Mouse (Mus musculus) heart, embryonic 13.5 days (tissue): ENCODE data around the gene Kctd3. TPM values are rescaled to one million over a fixed set of nuclear protein-coding genes. Genes with fewer than 3 reads are reported as not detected.
"Not testable (repeated sequence)": the region's sequence is repeated elsewhere in the genome, so short reads cannot be mapped to it uniquely, and the experiment has no call there.

Experiments
- ATAC-seq: fragments of 200-750 bp; cut with Nextera tagmentation; 2 replicates; pipeline ENCODE4 v1.8.0; 2017; ENCODE audit warnings: moderate TSS enrichment; ENCODE audit not compliant: insufficient number of reproducible peaks, low FRiP score, low TSS enrichment; ENCODE audit errors: extremely low read depth
- H3K27ac ChIP-seq: fragments of 300-500 bp; sonication (generic); replicated peaks from 2 replicates; pipeline ENCODE4 v1.5.1; 2015; ENCODE audit warnings: moderate library complexity, mild to moderate bottlenecking, inconsistent platforms
- H3K27me3 ChIP-seq: fragments of 300-500 bp; sonication (generic); replicated peaks from 2 replicates; pipeline ENCODE4 v1.6.1; 2015; ENCODE audit warnings: mild to moderate bottlenecking, inconsistent platforms
- H3K36me3 ChIP-seq: fragments of 300-500 bp; sonication (generic); 2 replicates; pipeline ENCODE4 v1.6.1; 2015; ENCODE audit warnings: mild to moderate bottlenecking, inconsistent platforms
- H3K4me1 ChIP-seq: fragments of 300-500 bp; sonication (generic); 2 replicates; pipeline ENCODE4 v1.6.1; 2015; ENCODE audit warnings: inconsistent platforms
- H3K4me2 ChIP-seq: fragments of 300-500 bp; sonication (generic); 2 replicates; pipeline ENCODE4 v1.6.1; 2015; ENCODE audit warnings: inconsistent platforms, mild to moderate bottlenecking, moderate library complexity
- H3K4me3 ChIP-seq: fragments of 300-500 bp; sonication (generic); 2 replicates; pipeline ENCODE4 v1.5.1; 2015; ENCODE audit warnings: moderate library complexity, mild to moderate bottlenecking, inconsistent platforms
- H3K9ac ChIP-seq: fragments of 300-500 bp; sonication (generic); 2 replicates; pipeline ENCODE4 v1.6.1; 2015; ENCODE audit warnings: inconsistent platforms, mild to moderate bottlenecking, moderate library complexity
- H3K9me3 ChIP-seq: fragments of 300-500 bp; sonication (generic); 2 replicates; pipeline ENCODE4 v1.6.1; 2016; ENCODE audit warnings: inconsistent platforms
- WGBS: fragments of 180-500 bp; shearing (Covaris S2); methylation state at CpG from one replicate; pipeline ENCODE4 v1.1.7; 2015; ENCODE audit warnings: mixed read lengths; 5-methylcytosine and 5-hydroxymethylcytosine counted together
- polyA plus RNA-seq: library from polyadenylated mRNA; unstranded; fragments of >200 nt; fragmentation: Nextera tagmentation; extraction: Ambion mirVana; gene quantifications from 2 replicates; pipeline ENCODE4 v1.2.1, GENCODE M21; 2015

Gene Kctd3
- polyA plus RNA-seq, 1 experiment from 2014 or later = 20.3 TPM

- ATAC-seq = no peak
- 71% methylated on average over 5 of the region's 5 CpGs for WGBS
Observed at GRCm38 (mm10) chr1:189039348-189039747, 31.7 kb upstream of the Kctd3 start.

GRCm38 (mm10) chr1:189032817-189033216 is 25.2 kb upstream of the Kctd3 start:
- H3K9me3 ChIP-seq, ATAC-seq, H3K4me1 ChIP-seq, H3K4me3 ChIP-seq, H3K4me2 ChIP-seq, H3K9ac ChIP-seq, H3K27ac ChIP-seq, H3K27me3 ChIP-seq, H3K36me3 ChIP-seq: not testable (repeated sequence)
- 79% methylated on average over 2 of the region's 2 CpGs for WGBS

More at GRCm38 (mm10) chr1:189039348-189039747, 31.7 kb upstream of the Kctd3 start:
- H3K9me3 ChIP-seq = peaks cover 4% of the 10 kb centered on the region; the same call in 1 of the 2 replicates
- no peak overlapping the region for H3K4me3 ChIP-seq
- H3K27ac ChIP-seq = no peak overlapping the region
- no peaks in the 10 kb centered on the region for H3K4me1 ChIP-seq
- no peaks in the 10 kb centered on the region for H3K36me3 ChIP-seq
- no peak overlapping the region for H3K9ac ChIP-seq
- H3K4me2 ChIP-seq = no peak overlapping the region
- no peaks in the 10 kb centered on the region for H3K27me3 ChIP-seq

GRCm38 (mm10) chr1:189030975-189031374 is 23.3 kb upstream of the Kctd3 start:
- Histone ChIP-seq H3K4me1 (no peaks in the 10 kb centered on the region), H3K4me3 (no peak overlapping the region), H3K36me3 (no peaks in the 10 kb centered on the region), H3K4me2 (no peak overlapping the region), H3K27me3 (no peaks in the 10 kb centered on the region), H3K9ac (no peak overlapping the region), H3K9me3 (no peaks in the 10 kb centered on the region), H3K27ac (no peak overlapping the region)
- WGBS = 66% methylated on average over 7 of the region's 7 CpGs
- no peak for ATAC-seq

- no peak overlapping the region for H3K4me3 ChIP-seq
- no peak overlapping the region for H3K9ac ChIP-seq
- no peak overlapping the region for H3K27ac ChIP-seq
- no peaks in the 10 kb centered on the region for H3K36me3 ChIP-seq
- no peak for ATAC-seq
- no peak overlapping the region for H3K4me2 ChIP-seq
- no peaks in the 10 kb centered on the region for H3K27me3 ChIP-seq
- H3K4me1 ChIP-seq = no peaks in the 10 kb centered on the region
- no peaks in the 10 kb centered on the region for H3K9me3 ChIP-seq
- 28% methylated on average over 1 of the region's 1 CpGs for WGBS
Observed at GRCm38 (mm10) chr1:189028267-189028666, 20.6 kb upstream of the Kctd3 start.

GRCm38 (mm10) chr1:189026885-189027284 is 19.2 kb upstream of the Kctd3 start:
- Histone ChIP-seq H3K27ac (no peak overlapping the region), H3K9me3 (no peaks in the 10 kb centered on the region), H3K4me3 (no peak overlapping the region), H3K4me1 (no peaks in the 10 kb centered on the region), H3K27me3 (no peaks in the 10 kb centered on the region), H3K9ac (no peak overlapping the region), H3K4me2 (no peak overlapping the region), H3K36me3 (no peaks in the 10 kb centered on the region)
- ATAC-seq = no peak
- WGBS = 51% methylated on average over 8 of the region's 8 CpGs

GRCm38 (mm10) chr1:189023701-189024080 is 16.1 kb upstream of the Kctd3 start:
- H3K27ac ChIP-seq = no peak overlapping the region
- no peak for ATAC-seq

GRCm38 (mm10) chr1:189022925-189023700 is 15.5 kb upstream of the Kctd3 start:
- no peaks in the 10 kb centered on the region for H3K4me1 ChIP-seq
- no peaks in the 10 kb centered on the region for H3K36me3 ChIP-seq
- ATAC-seq = no peak
- H3K4me3 ChIP-seq = no peak overlapping the region
- H3K27me3 ChIP-seq = no peaks in the 10 kb centered on the region
- H3K9me3 ChIP-seq = no peaks in the 10 kb centered on the region
- no peak overlapping the region for H3K4me2 ChIP-seq
- no peak overlapping the region for H3K27ac ChIP-seq
- no peak overlapping the region for H3K9ac ChIP-seq
- WGBS = 48% methylated on average over 7 of the region's 7 CpGs

More at GRCm38 (mm10) chr1:189023701-189024080, 16.1 kb upstream of the Kctd3 start:
- no peak overlapping the region for H3K9ac ChIP-seq
- no peaks in the 10 kb centered on the region for H3K9me3 ChIP-seq
- H3K4me3 ChIP-seq = no peak overlapping the region
- H3K27me3 ChIP-seq = no peaks in the 10 kb centered on the region
- no peaks in the 10 kb centered on the region for H3K4me1 ChIP-seq
- WGBS = 90% methylated on average over 1 of the region's 1 CpGs
- no peaks in the 10 kb centered on the region for H3K36me3 ChIP-seq
- no peak overlapping the region for H3K4me2 ChIP-seq

- Histone ChIP-seq H3K4me2 (no peak overlapping the region), H3K4me3 (no peak overlapping the region), H3K4me1 (peaks cover 16% of the 10 kb centered on the region), H3K9ac (no peak overlapping the region), H3K36me3 (no peaks in the 10 kb centered on the region), H3K27me3 (peaks cover 20% of the 10 kb centered on the region), H3K9me3 (no peaks in the 10 kb centered on the region), H3K27ac (no peak overlapping the region)
- no peak for ATAC-seq
- 67% methylated on average over 2 of the region's 2 CpGs for WGBS
Observed at GRCm38 (mm10) chr1:189015372-189015771, 7.7 kb upstream of the Kctd3 start.

GRCm38 (mm10) chr1:189013587-189013921 is 5.9 kb upstream of the Kctd3 start:
- WGBS = 10% methylated on average over 4 of the region's 4 CpGs
- peak overlapping the region; percentile 25; the same call in 1 of the 2 replicates for H3K27ac ChIP-seq
- H3K9ac ChIP-seq = peak overlapping the region; percentile 34
- peaks cover 16% of the 10 kb centered on the region for H3K4me1 ChIP-seq
- no peaks in the 10 kb centered on the region for H3K36me3 ChIP-seq
- peak overlapping the region; percentile 61 for H3K4me2 ChIP-seq
- no peak for ATAC-seq
- H3K27me3 ChIP-seq = peaks cover 20% of the 10 kb centered on the region
- H3K9me3 ChIP-seq = no peaks in the 10 kb centered on the region
- peak overlapping the region; percentile 30; the same call in 1 of the 2 replicates for H3K4me3 ChIP-seq

- Histone ChIP-seq H3K27ac (peak overlapping the region; percentile 25; the same call in 1 of the 2 replicates), H3K9ac (peak overlapping the region; percentile 34), H3K4me2 (peak overlapping the region; percentile 61), H3K27me3 (peaks cover 20% of the 10 kb centered on the region), H3K36me3 (no peaks in the 10 kb centered on the region), H3K4me3 (peak overlapping the region; percentile 30), H3K9me3 (no peaks in the 10 kb centered on the region), H3K4me1 (peaks cover 16% of the 10 kb centered on the region)
- no peak for ATAC-seq
- 5% methylated on average over 16 of the region's 16 CpGs for WGBS
Observed at GRCm38 (mm10) chr1:189012846-189013586, 5.4 kb upstream of the Kctd3 start.

- Histone ChIP-seq H3K9me3 (no peaks in the 10 kb centered on the region), H3K27ac (no peak overlapping the region), H3K4me3 (no peak overlapping the region), H3K36me3 (no peaks in the 10 kb centered on the region), H3K4me2 (no peak overlapping the region), H3K4me1 (peaks cover 31% of the 10 kb centered on the region), H3K27me3 (peaks cover 20% of the 10 kb centered on the region), H3K9ac (no peak overlapping the region)
- ATAC-seq = no peak
- 74% methylated on average over 4 of the region's 4 CpGs for WGBS
Observed at GRCm38 (mm10) chr1:189010671-189011070, 3.0 kb upstream of the Kctd3 start.
